Mouse (Mus musculus) hindbrain, embryonic 13.5 days (tissue): ENCODE results near the gene Ppp2r5c. TPM values are rescaled to one million over a fixed set of nuclear protein-coding genes. Genes with fewer than 3 reads are reported as not detected.

Experiments
- ATAC-seq: fragments of 200-750 bp; cut with Nextera tagmentation; 2 replicates; pipeline ENCODE4 v1.8.0; 2017; ENCODE audit warnings: moderate TSS enrichment; ENCODE audit not compliant: low FRiP score
- H3K27ac ChIP-seq: fragments of 300-500 bp; sonication (generic); 2 replicates; pipeline ENCODE4 v1.5.1; 2015; ENCODE audit warnings: inconsistent platforms, mild to moderate bottlenecking, moderate library complexity
- H3K27me3 ChIP-seq: fragments of 300-500 bp; sonication (generic); 2 replicates; pipeline ENCODE4 v1.6.1; 2015; ENCODE audit warnings: mild to moderate bottlenecking, inconsistent platforms
- H3K36me3 ChIP-seq: fragments of 300-500 bp; sonication (generic); 2 replicates; pipeline ENCODE4 v1.6.1; 2015; ENCODE audit warnings: mild to moderate bottlenecking, inconsistent platforms
- H3K4me1 ChIP-seq: fragments of 300-500 bp; sonication (generic); replicated peaks from 2 replicates; pipeline ENCODE4 v1.6.1; 2015; ENCODE audit warnings: inconsistent platforms
- H3K4me2 ChIP-seq: fragments of 300-500 bp; sonication (generic); 2 replicates; pipeline ENCODE4 v1.6.1; 2015; ENCODE audit warnings: inconsistent platforms, mild to moderate bottlenecking, moderate library complexity
- H3K4me3 ChIP-seq: fragments of 300-500 bp; sonication (generic); 2 replicates; pipeline ENCODE4 v1.5.1; 2015; ENCODE audit warnings: mild to moderate bottlenecking, inconsistent platforms
- H3K9ac ChIP-seq: fragments of 300-500 bp; sonication (generic); 2 replicates; pipeline ENCODE4 v1.6.1; 2015; ENCODE audit warnings: mild to moderate bottlenecking, inconsistent platforms
- H3K9me3 ChIP-seq: fragments of 300-500 bp; sonication (generic); 2 replicates; pipeline ENCODE4 v1.6.1; 2016; ENCODE audit warnings: inconsistent platforms
- WGBS: fragments of 180-500 bp; shearing (Covaris S2); methylation state at CpG from one replicate; pipeline ENCODE4 v1.1.7; 2015; 5-methylcytosine and 5-hydroxymethylcytosine counted together
- polyA plus RNA-seq: library from polyadenylated mRNA; unstranded; fragments of >200 nt; fragmentation: Nextera tagmentation; extraction: Ambion mirVana; gene quantifications from 2 replicates; pipeline ENCODE4 v1.2.1, GENCODE M21; 2015

The Ppp2r5c gene
- polyA plus RNA-seq, 1 experiment from 2014 or later: 144 TPM

DNA sequence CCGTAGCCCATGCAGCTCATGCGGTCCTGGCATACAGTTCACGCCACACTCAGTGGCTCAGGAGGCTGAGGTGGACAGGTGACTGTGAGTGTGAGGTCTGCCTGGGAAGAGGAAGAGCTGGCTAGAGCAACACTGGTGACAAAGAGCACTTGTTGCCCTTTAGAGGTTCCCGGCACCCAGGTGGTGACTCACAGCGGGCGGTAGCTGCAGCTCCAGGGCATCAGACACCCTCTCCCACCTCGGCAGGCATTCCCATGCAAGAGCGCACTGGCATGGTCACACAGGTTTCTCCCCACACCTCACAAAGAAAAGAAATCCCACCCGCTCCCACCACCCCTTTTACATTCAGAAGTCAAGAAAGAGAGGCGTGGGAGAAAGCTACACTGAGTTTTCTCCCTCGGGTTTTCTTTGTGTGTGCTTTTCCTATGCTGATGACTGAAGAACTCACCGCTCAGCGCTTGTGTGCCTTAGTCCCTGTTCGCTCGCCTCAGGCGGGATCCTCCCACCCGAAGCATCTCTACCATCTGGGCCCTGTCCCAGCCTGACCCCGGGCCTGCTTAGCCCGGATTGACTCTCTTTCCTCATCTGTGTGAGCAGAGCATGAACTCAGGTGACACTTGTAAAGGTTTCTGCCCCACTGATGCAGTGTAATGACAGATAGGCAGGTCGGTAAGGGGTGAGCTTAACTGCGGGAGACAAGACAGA is 108.8 kb downstream of the Ppp2r5c start:
- ATAC-seq: no peak
- WGBS: 91% methylated on average over 21 of the region's 21 CpGs
- Histone ChIP-seq H3K27me3 (no peaks in the 10 kb centered on the region), H3K36me3 (peaks cover 97% of the 10 kb centered on the region), H3K9me3 (no peaks in the 10 kb centered on the region), H3K4me1 (no peaks in the 10 kb centered on the region), H3K9ac (no peak overlapping the region), H3K4me2 (no peak overlapping the region), H3K27ac (no peak overlapping the region), H3K4me3 (no peak overlapping the region)

DNA sequence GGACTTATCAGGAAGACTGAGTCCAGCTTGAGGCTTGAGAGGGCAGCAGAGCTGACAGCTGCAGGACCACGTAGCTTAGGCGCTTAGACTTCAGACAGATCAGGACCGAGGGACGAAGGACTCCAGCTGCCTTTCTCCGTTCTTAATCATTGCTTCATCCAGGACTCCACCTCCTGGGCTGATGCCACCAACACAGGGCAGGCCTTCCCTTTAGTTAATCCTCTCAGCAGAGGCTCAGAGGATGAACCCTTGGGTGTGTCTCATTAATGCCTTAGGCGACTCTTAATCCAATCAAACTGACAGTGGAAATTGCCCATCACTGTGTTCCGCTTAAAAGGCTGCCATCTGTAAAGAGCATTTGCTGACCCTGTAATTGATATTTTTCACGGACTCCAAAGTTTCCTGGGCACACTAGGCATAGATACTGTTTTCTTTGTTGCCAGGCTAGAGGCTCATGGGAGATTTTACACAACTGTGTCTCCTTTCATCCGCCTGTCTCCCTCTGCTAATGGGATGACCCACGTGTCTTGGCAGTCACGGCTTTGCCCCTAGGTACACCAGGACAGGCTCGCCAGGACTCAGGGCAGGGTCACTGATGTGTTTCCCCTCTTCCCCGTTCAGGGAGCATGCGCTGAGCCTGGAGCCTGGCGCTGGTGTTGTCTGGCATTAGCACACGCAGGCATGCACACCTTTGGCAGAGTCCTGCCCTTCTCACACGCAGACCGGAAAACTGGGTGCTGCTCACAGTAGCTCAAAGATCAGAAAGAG is 110.1 kb downstream of the Ppp2r5c start:
- 85% methylated on average over 18 of the region's 18 CpGs for WGBS
- H3K4me3 ChIP-seq: no peak overlapping the region
- no peak for ATAC-seq
- H3K36me3 ChIP-seq: peaks cover 98% of the 10 kb centered on the region
- no peak overlapping the region for H3K9ac ChIP-seq
- H3K4me2 ChIP-seq: no peak overlapping the region
- H3K27ac ChIP-seq: no peak overlapping the region; the same call in 1 of the 2 replicates
- H3K27me3 ChIP-seq: no peaks in the 10 kb centered on the region
- H3K4me1 ChIP-seq: no peaks in the 10 kb centered on the region
- H3K9me3 ChIP-seq: no peaks in the 10 kb centered on the region

- no peak for ATAC-seq
- Histone ChIP-seq H3K36me3 (peaks cover 98% of the 10 kb centered on the region), H3K27me3 (no peaks in the 10 kb centered on the region), H3K4me3 (no peak overlapping the region), H3K9me3 (no peaks in the 10 kb centered on the region), H3K27ac (no peak overlapping the region), H3K9ac (no peak overlapping the region), H3K4me2 (no peak overlapping the region), H3K4me1 (no peaks in the 10 kb centered on the region)
- WGBS: 99% methylated on average over 7 of the region's 7 CpGs
Observed at GRCm38 (mm10) chr12:110558175-110558574, 111.3 kb downstream of the Ppp2r5c start.

DNA sequence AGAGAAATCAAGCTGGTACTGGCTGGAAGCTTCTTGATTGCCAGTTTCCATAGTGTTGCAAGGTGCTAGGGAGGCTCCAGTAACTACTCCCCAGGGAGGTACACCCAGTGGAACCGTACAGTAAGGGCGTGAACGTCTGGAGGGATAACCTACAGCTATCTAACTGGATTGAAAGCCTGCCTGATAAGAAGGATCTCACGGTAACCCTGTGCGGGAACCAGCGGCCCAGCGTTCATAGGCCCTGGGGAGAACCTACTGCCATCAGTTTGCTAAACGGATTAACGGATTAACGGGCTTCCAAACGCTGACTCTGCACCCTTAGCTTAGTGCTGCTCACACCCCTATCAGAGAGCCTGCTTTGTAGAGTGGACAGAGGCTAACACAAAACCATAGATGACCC is 116.5 kb downstream of the Ppp2r5c start:
- no peak overlapping the region for H3K4me3 ChIP-seq
- H3K9ac ChIP-seq: no peak overlapping the region
- no peak overlapping the region for H3K27ac ChIP-seq
- no peaks in the 10 kb centered on the region for H3K27me3 ChIP-seq
- ATAC-seq: no peak
- H3K9me3 ChIP-seq: no peaks in the 10 kb centered on the region
- H3K36me3 ChIP-seq: peaks cover 93% of the 10 kb centered on the region
- WGBS: 92% methylated on average over 11 of the region's 11 CpGs
- no peaks in the 10 kb centered on the region for H3K4me1 ChIP-seq
- no peak overlapping the region for H3K4me2 ChIP-seq

DNA sequence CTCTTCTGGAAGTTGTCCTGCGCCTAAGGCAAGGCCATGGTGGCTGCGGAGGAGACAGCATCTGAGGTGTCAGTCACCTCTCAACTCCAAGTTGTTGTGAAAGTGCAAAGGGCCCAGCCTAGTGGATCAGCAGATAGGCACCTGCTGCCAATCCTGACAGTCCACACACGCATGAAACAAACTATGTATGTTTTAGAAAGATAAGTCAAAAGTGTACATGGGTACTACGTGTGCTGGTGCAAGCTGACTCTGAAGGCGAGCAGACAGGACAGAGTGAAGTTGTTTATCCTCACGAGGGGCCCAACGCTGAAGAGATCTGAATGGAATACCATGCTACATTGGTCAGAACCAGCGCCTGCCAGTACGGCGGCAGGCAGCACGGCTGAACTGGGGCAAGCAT is 117.9 kb downstream of the Ppp2r5c start:
- Histone ChIP-seq H3K36me3 (peaks cover 94% of the 10 kb centered on the region), H3K27ac (no peak overlapping the region), H3K4me2 (no peak overlapping the region), H3K4me3 (no peak overlapping the region), H3K27me3 (no peaks in the 10 kb centered on the region), H3K9ac (no peak overlapping the region), H3K9me3 (no peaks in the 10 kb centered on the region), H3K4me1 (no peaks in the 10 kb centered on the region)
- WGBS: 93% methylated on average over 11 of the region's 11 CpGs
- ATAC-seq: no peak

DNA sequence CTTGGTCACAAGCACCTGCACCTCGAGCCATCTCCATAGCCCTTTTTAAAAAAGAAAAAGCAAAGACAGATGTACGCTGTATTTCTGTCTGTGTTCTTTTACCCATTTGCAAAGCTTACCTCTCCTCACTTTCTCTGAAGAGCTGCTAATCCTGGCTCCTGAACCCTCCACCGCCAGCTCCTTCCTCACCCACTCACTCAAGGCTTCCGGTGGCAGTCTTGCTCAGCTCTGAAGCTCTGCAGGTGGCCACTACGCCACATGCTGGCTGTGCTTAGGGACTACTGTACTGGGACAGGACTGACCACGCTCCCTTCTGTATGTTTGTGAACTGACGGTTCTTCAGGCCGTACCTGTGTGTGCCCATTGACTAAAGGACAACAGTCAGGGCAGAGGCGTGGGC is 119.4 kb downstream of the Ppp2r5c start:
- no peaks in the 10 kb centered on the region for H3K9me3 ChIP-seq
- peaks cover 94% of the 10 kb centered on the region for H3K36me3 ChIP-seq
- H3K9ac ChIP-seq: no peak overlapping the region
- H3K4me2 ChIP-seq: no peak overlapping the region
- 89% methylated on average over 9 of the region's 9 CpGs for WGBS
- no peak overlapping the region for H3K4me3 ChIP-seq
- H3K27ac ChIP-seq: no peak overlapping the region
- H3K27me3 ChIP-seq: no peaks in the 10 kb centered on the region
- ATAC-seq: no peak
- H3K4me1 ChIP-seq: no peaks in the 10 kb centered on the region

DNA sequence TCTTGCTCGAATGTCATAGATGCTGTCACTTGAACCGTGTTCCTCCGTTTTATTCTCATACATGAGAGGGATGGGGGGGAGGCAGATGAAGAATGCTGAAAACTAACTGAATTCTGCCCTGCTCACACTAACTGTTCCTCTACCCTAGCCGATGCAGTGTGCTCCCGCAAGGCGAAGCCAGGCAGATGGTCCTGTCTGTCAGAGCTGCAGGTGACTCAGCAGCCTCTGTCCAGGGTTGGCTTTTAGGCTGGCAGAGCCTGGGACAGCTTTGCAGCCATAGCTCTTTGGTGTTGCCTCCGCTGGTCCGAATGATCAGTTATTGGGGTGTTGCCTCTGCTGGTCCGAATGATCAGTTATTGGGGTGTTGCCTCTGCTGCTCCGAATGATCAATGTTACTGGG is 124.1 kb downstream of the Ppp2r5c start:
- Histone ChIP-seq H3K27me3 (no peaks in the 10 kb centered on the region), H3K4me3 (no peak overlapping the region), H3K4me1 (no peaks in the 10 kb centered on the region), H3K9me3 (no peaks in the 10 kb centered on the region), H3K36me3 (peaks cover 92% of the 10 kb centered on the region), H3K9ac (no peak overlapping the region), H3K27ac (no peak overlapping the region), H3K4me2 (no peak overlapping the region)
- no peak for ATAC-seq
- 96% methylated on average over 10 of the region's 10 CpGs for WGBS

DNA sequence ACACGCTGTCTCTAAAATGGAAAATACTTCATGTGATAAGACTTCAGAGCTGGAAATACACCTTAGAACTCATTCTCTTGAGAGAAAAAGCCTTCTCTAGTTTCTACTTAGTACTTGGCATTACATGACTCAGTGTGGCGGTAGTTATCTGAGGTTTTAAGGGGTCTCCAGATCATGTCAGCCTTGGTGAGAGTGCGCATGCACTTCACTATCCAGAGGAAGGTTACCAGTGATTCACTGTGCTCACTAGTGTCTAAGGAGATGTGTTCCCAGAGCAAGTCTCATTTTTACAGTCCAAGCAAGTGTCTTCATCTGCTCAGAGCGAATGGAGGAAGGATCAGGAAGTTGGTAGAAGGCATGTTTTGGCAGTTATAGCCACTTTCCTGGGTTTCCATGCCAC is 125.4 kb downstream of the Ppp2r5c start:
- no peaks in the 10 kb centered on the region for H3K9me3 ChIP-seq
- 98% methylated on average over 4 of the region's 4 CpGs for WGBS
- no peak overlapping the region for H3K4me2 ChIP-seq
- no peak overlapping the region for H3K4me3 ChIP-seq
- H3K4me1 ChIP-seq: no peaks in the 10 kb centered on the region
- no peak overlapping the region for H3K27ac ChIP-seq
- no peak for ATAC-seq
- H3K36me3 ChIP-seq: peaks cover 79% of the 10 kb centered on the region
- H3K9ac ChIP-seq: no peak overlapping the region
- H3K27me3 ChIP-seq: no peaks in the 10 kb centered on the region

GRCm38 (mm10) chr12:110573635-110574034 is 126.7 kb downstream of the Ppp2r5c start:
- Histone ChIP-seq H3K27me3 (no peaks in the 10 kb centered on the region), H3K4me3 (no peak overlapping the region), H3K4me1 (no peaks in the 10 kb centered on the region), H3K4me2 (no peak overlapping the region), H3K9ac (no peak overlapping the region), H3K9me3 (no peaks in the 10 kb centered on the region), H3K27ac (no peak overlapping the region), H3K36me3 (peaks cover 66% of the 10 kb centered on the region)
- WGBS: 86% methylated on average over 8 of the region's 8 CpGs
- no peak for ATAC-seq

GRCm38 (mm10) chr12:110575926-110576325 is 129.0 kb downstream of the Ppp2r5c start:
- H3K36me3 ChIP-seq: peaks cover 53% of the 10 kb centered on the region
- H3K27ac ChIP-seq: no peak overlapping the region
- no peak overlapping the region for H3K4me2 ChIP-seq
- H3K9ac ChIP-seq: no peak overlapping the region
- no peak for ATAC-seq
- no peak overlapping the region for H3K4me3 ChIP-seq
- H3K27me3 ChIP-seq: no peaks in the 10 kb centered on the region
- WGBS: 88% methylated on average over 4 of the region's 4 CpGs
- no peaks in the 10 kb centered on the region for H3K4me1 ChIP-seq
- no peaks in the 10 kb centered on the region for H3K9me3 ChIP-seq

DNA sequence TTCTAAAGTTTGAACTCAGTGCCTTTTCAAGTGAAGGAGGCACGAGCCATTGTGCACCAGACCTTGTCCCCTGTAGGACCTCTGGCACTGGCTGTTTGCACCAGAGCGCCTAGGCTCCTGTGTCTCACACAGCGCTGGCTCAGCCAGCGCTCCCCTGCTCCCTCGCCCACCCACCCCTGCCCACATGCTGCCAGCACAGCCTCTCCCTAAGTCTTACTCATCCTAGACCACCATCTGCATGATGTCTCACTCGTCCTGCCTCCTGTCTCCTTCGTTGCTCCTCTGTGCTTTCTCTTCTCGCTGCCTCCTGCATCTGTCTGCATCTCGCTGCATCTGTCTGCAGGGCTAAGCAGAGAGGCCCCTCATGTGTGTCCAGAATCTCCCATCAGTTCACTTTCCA is 131.4 kb downstream of the Ppp2r5c start:
- no peak for ATAC-seq
- H3K4me3 ChIP-seq: no peak overlapping the region
- H3K9me3 ChIP-seq: no peaks in the 10 kb centered on the region
- no peak overlapping the region for H3K9ac ChIP-seq
- no peaks in the 10 kb centered on the region for H3K4me1 ChIP-seq
- WGBS: 87% methylated on average over 9 of the region's 9 CpGs
- no peak overlapping the region for H3K27ac ChIP-seq
- no peak overlapping the region for H3K4me2 ChIP-seq
- H3K27me3 ChIP-seq: no peaks in the 10 kb centered on the region
- H3K36me3 ChIP-seq: peaks cover 36% of the 10 kb centered on the region

DNA sequence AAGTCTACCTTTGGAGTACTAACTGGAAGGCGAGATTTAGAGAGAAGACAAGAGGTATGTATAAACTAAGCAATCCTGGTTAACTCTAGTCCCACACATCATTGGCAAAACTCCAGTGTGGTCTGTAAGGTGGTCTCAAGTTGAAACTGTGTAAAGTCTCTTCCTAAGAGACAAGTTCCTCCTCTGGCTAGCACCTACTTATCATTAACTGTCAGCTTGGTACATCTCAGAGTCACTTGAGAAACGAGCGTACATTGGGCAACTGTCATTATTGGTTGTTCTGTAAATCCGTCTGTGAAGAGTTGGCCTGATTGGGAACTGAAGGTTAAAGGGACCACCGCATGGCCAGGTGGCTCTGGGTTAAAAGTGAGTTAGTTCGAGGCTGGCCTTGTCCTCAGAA is 141.7 kb downstream of the Ppp2r5c start:
- H3K4me1 ChIP-seq: peaks cover 14% of the 10 kb centered on the region
- WGBS: 81% methylated on average over 6 of the region's 6 CpGs
- H3K27me3 ChIP-seq: no peaks in the 10 kb centered on the region
- H3K36me3 ChIP-seq: no peaks in the 10 kb centered on the region
- H3K9me3 ChIP-seq: no peaks in the 10 kb centered on the region
- ATAC-seq: no peak
- no peak overlapping the region for H3K9ac ChIP-seq
- no peak overlapping the region for H3K4me3 ChIP-seq
- H3K4me2 ChIP-seq: no peak overlapping the region
- H3K27ac ChIP-seq: no peak overlapping the region

DNA sequence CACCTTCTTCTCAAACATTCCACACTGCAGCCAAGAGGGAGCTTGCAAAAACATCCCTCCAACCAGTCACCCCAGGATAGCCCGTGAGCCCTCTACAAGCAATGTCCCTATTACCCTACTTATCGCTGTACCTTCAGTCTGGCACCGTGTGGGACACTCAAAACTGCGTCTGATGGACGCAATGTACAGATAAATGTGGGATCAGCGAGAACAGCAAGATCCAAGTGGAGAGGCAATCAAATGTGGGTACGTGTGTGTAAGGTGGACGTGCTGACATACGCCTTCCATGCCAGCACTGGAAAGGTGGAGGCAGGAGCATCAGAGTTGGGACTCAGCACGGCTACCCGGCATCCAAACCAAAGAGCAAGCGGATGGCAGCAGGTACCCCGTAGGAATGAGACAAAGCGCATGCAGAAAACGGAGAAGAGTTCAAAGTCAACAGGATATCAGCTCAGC is 143.9 kb downstream of the Ppp2r5c start:
- ATAC-seq: peak; percentile 55

More for the DNA sequence above, 143.9 kb downstream of the Ppp2r5c start:
- H3K9ac ChIP-seq: peak overlapping the region; percentile 87
- H3K36me3 ChIP-seq: no peaks in the 10 kb centered on the region
- peak overlapping the region; percentile 93 for H3K4me2 ChIP-seq
- H3K4me3 ChIP-seq: peak overlapping the region; percentile 65
- no peaks in the 10 kb centered on the region for H3K9me3 ChIP-seq
- WGBS: 3% methylated on average over 15 of the region's 15 CpGs
- H3K27ac ChIP-seq: peak overlapping the region; percentile 95
- H3K27me3 ChIP-seq: no peaks in the 10 kb centered on the region
- H3K4me1 ChIP-seq: peaks cover 14% of the 10 kb centered on the region
